Mouse (Mus musculus): ENCODE results near the gene Tbc1d30.

DNA sequence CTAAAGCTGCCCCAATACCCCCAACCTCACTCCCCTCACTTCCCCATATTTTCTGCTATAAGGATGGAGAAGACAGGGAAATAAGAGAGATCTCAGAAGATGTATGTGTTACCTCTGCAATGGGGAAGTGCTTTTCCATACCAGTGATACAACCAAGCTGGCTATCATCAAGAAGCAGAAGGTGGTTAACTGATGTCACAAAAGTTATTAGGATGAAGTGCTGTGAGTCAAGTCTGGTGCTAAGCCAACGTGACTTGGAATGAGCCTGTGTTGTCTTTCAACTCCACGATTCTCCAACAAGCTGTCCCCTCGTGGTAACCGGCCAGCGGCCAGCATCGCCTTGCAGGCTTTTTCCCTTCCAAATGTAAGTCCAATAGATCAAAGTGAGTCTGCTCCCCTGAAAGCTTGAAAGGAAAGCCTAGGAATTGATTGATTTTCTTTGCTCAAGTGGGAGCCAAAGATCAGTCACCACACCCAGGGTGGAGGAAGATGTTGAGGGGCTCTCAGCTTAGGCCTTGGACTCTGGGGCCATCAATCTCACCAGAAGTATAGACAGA, 90.0 kb downstream of the Tbc1d30 start:
- TF ChIP-seq GATA1 (IDR thresholded peaks at IDR 0.05; ENCODE audit: borderline replicate concordance, low read length): no peak
- no peak for TF ChIP-seq FLI1 (IDR thresholded peaks at IDR 0.05; ENCODE audit: low read length)
